Mouse (Mus musculus) forelimb bud, embryonic 11.5 days (tissue): Measurements from ENCODE around the gene Adat3.

Experiments
- DNase-seq: peaks from one replicate; pipeline ENCODE4 v3.0.0-alpha.2; 2012; ENCODE audit warnings: low read depth, low spot score

Gene Adat3

DNA sequence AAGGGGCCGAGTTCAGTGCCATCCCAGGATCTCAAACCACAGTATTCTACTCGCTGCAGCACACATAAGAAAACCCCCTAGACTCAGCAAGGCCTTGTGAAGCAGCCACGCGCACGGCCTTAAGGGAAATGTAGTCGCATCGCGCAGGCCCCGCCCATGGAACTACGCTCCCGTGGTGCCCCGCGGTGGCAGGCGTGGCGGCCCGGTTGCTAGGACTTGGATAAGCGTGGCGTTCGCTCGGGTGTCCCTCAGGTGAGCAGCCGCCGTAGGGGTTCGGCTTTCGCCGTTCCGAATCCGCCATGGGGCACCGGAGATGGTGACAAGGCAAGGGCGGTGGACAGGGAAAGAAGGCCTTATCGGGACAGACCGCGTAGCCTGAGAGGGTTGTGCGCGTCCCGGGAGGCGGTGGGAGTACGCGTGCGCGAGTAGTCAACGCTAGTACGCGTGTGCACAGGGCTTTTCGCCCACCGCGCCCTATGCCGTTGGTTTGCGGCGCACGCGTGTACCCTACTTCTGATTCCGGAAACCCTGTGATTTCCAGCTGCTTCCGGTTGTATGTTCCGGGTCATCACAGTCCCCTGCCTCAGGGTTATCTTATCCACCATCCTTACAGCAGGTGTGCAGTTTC lies at the start of gene Adat3, which contains the start of gene Scamp4:
Gene Adat3 (plus strand): TSS at position 183 of the 628 bp plus-strand sequence.
Gene Scamp4 (plus strand): TSS at position 175 of the 628 bp plus-strand sequence.
- peak; percentile 90 for DNase-seq

DNA sequence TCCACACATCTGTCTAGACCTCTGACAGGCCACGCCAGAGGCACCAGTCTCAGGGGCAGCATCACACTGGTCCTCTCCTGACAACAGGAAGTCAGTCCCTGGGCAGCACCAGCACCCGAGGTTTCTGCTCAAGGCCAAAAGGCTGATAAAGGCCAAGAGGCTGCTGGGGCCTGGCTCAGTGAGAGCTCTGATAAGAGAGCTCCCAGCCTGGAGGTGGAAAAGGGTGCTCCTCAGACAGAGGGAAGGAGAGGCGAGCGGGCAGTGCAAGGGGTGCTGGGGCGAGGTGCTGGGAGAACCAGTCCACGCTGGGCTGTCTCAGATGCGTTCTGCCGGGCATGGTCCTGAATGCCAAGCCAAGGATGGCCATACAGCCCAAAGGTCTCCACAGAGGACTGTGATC lies 49.1 kb upstream of the Adat3 start:
- no peak for DNase-seq

DNA sequence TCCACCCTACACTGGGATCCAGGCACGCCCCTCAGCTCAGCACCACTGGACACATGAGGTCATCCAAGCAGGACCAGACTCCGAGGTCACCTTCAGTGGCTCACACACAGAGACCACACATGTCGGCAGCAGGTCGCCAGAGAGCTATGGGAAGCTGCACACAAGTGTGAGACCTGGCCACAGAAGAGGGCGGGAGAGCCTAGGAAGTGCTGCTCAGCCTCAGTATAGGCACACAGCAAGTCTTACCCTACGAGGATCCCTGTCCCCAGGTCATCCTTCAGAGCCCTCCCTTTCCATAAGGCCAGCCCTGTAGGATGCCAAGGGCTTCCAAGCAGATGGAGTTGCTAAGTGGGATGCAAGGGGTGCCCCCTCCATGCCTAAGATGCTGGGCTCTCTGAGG lies 48.7 kb upstream of the Adat3 start:
- no peak for DNase-seq

- DNase-seq: peak; percentile 40
Observed at GRCm38 (mm10) chr10:80557346-80557965, 45.2 kb upstream of the Adat3 start.

- no peak for DNase-seq
Observed at GRCm38 (mm10) chr10:80559431-80559830, 43.2 kb upstream of the Adat3 start.

DNA sequence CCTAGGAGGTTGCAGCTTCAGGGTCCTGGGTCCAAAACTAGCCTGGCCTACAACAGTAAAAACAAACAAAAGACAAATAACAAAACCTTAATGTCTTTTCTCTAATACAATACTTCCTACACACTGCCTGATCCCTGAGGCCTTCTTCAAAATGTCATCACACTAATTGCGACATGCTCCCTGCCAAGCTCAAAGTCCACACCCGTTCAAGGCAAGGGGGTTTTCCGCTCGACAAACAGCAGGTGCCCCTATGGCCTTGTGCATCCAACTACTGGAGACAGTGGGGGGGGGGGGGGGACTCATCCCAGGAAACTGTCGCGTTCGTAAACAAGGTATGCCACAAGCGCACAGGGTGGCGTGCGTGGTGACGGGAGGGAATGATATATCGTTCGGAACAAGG lies 42.1 kb upstream of the Adat3 start:
- no peak for DNase-seq

- DNase-seq: peak; percentile 92
Observed at GRCm38 (mm10) chr10:80561116-80561944, 41.4 kb upstream of the Adat3 start, which contains the start of gene Rexo1. Gene Rexo1 (minus strand): TSS chr10:80561560.

DNA sequence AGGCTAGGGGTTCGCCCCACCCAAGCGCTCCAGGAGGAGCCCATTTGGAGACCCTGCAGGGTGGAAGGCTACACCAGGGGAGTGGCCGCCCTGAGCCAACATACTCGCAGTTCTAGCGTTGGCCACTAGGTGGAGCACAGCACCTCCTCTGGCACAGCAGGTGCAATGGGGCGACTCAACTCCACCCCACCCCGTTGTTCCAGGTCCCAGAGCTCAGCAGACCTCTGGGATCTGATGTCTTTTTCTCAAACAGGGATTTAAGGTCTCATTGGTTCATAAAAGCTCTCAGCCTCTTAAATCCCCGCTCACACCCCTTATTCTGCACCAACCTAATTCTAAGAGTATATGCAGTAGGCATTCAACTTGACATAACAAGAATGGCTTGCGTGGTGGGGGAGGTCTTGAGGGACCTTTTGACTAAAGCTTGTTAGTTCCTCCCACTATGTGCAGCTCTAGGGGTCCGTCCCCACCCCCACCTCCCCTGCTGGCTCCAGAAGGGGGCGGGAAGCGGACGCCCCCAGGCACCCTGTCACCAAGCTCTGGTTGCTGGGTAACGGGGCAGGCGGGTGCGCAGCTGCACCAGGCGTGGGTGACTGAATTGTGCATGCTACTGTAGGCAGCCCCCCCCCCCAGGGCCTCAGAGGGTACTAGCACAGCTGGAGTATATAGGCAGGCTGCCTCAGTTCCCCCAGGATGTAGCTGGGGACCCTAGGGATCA lies 36.1 kb upstream of the Adat3 start:
- peak; percentile 83 for DNase-seq

- no peak for DNase-seq
Observed at GRCm38 (mm10) chr10:80568876-80569275, 33.8 kb upstream of the Adat3 start.

- peak; percentile 32 for DNase-seq
Observed at GRCm38 (mm10) chr10:80569664-80570066, 33.0 kb upstream of the Adat3 start.

- DNase-seq: no peak
Observed at GRCm38 (mm10) chr10:80570419-80570818, 32.3 kb upstream of the Adat3 start.

DNA sequence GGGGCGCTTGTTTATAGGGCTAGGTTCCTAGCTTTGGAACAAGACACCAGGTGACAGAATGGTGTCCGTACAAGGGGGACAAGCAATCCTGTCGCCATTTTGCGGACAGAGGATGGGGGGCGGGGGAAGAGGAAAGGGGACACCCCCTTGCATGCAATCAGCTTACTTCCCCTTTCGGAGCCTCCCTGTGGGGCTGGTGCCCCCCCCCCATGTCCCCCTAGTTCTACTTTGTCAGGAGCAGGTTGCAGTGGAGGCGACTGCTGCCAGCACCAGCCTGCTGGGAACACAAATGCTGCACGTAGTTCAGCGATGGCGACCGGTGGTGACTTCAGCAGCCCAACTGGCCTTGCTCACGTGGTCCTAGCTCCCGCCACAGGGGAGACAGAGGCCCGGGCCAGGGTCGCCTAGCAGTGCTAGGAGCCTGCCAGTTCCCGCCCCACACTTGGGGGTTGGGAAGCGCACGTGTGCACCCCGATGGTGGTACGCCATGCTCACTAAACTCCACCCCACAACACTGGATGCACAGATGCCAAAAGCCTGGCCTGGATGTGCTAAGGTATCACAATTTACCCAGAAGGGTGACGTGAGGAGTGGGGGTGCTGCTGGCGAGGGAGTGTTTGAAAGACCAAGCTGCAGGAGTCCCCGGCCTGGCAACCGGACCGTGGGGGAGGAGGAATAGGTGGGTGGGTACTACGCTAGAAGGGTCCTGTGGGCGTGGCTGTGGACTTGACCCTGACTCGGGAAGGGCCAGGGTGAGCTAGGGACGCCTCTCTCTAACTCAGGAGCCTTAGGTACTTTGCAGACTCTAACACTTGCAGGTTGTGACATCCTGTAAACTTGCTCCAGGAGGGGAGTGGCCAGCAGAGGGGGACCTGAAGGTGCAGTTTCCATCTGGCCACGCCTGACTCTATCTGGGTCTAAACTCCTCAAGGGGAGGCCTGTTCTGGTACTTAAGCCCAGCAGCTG lies 31.5 kb upstream of the Adat3 start:
- peak; percentile 35 for DNase-seq

GRCm38 (mm10) chr10:80572477-80572876 lies 30.2 kb upstream of the Adat3 start:
- no peak for DNase-seq

DNA sequence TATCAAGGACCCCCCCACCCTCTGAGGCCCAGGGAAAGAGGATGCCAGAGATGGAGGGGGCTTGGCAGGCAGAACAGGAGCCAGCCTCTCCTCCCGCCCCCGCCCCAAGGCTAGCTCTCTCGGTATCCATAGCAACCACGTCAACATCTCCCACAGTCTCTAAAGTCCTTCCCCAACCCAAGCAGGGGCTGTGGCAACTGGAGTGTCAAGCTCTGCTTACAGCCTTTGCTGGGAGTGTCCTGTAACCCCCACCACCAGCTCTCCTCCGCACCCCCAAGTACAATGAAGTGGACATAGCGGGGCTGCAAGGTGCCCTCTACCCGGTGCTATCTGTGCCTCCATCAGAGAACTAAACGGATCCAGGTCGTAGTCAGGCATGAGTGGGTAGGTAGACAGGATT lies 28.7 kb upstream of the Adat3 start:
- no peak for DNase-seq

DNA sequence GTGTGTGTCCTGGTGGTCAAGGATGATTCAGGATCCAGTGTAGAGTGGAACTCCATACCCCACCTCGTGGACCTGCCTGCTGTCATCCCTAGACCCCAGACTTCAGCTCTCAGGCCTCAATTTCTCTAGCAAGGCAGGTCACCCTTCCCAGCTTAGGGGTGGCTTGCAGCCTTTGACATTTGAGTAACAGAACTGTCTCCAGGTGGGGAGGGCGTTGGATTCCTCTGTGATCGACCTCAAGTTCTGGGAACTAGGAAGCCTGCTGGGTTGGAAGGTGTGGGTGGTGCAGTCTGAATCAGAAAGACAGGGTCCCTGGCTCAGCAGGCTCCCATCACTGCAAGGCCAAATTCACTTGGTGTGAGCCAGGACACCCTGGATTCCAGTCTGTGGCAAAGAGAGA lies 27.8 kb upstream of the Adat3 start:
- no peak for DNase-seq

- no peak for DNase-seq
Observed at GRCm38 (mm10) chr10:80575925-80576324, 26.8 kb upstream of the Adat3 start.

- DNase-seq: no peak
Observed at GRCm38 (mm10) chr10:80576351-80577194, 26.1 kb upstream of the Adat3 start.

- DNase-seq: peak; percentile 92
Observed at GRCm38 (mm10) chr10:80577195-80578130, 25.2 kb upstream of the Adat3 start, which contains the start of gene Klf16. Gene Klf16 (minus strand): TSS chr10:80577321.
